Mouse (Mus musculus) adipocyte (in vitro differentiated cells): ENCODE data around the gene RPS10-NUDT3.

Source experiments
- DNase-seq: peaks from one replicate; pipeline ENCODE4 v3.0.0-alpha.2; 2016; ENCODE audit warnings: low spot score

RPS10-NUDT3 gene

DNA sequence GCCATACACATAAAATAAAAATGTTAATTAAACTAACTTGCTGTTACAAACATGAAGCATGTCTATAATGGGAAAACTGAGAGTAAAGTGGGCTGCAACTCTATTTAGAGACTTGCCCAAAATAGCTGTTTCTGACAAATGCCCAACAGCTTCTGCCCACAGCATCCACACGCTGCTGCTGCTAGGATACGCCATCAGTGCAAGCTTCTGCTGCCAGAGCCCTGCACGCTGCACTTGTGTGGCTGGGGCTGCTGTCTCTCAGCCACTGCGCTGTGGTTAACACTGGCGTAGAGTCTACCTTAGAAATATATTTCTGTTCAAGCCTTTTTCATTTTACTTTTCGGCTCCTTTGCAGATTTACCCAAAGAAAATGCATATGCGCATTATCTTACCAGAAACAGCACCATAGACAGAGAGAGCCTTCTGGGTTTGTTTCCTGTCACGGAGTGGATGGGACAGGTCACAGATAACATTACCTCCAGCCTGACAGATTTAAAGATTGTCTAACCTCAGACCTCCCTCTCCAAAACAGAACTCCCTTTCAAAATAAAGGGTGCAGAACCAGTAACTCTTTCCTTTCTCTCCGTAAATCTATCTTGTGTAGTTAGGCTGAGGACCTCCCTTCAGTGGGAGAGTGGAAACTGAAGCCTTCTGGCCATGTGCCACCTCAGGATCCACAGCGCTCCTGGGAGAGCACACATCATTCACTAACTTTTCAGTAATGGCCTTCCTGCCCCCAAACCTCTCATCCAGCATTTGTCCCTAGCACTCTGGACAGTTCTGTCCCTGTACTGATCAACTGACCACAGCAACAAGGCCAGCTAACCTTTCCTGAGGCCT, 24.1 kb downstream of the RPS10-NUDT3 start:
- DNase-seq, result no peak

DNA sequence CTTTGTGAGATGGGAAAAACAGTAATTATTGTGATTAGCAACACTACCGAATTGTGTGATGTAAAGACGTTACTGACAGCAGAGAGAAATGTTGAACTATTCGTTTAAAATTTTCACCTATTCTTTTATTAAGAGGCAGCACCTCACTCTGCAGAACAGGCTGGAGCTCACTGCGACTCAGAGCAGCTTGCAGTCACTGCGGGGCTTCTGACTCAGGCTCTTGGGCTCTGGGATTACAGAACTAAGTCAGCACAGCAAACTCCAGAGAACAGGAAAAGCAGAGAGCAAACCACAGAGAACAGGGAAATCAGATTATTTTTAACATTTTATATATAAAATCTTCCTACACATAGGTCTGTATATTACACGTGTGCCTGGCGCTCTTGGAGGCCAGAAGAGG, 25.4 kb downstream of the RPS10-NUDT3 start:
- DNase-seq, result no peak

DNA sequence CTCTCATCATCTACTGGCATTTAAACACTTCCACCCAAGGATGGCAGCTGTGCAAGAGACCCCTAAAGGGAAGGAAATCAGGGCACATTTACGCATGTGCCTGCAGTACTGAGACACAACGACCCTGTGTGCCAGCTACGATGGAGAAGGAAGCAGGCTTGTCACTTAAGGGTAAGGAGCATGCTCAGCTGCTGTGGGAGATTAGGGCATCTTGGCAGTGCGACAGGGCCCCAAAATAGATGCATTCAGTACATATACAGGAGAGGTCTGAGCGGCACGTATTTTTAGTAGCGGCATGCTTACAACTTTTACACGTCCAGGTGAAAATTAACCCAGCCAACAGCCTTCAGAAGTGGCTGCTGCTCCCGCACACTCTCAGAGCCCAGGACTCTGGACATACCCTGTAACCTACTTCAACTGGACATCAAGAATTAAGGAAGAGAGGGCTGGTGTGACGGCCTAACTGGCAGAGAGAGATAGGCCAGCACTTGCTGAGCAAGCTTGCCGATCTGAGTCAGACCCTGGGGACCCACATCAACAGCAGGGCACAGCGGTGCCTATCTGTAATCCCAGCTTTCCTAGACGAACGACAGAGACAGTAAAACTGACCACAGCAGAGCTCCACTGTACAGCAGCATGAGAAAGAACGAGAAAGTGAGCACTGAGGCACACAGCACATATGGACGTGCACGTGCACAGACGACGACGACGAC, 31.3 kb downstream of the RPS10-NUDT3 start:
- DNase-seq, result peak; percentile 14

DNA sequence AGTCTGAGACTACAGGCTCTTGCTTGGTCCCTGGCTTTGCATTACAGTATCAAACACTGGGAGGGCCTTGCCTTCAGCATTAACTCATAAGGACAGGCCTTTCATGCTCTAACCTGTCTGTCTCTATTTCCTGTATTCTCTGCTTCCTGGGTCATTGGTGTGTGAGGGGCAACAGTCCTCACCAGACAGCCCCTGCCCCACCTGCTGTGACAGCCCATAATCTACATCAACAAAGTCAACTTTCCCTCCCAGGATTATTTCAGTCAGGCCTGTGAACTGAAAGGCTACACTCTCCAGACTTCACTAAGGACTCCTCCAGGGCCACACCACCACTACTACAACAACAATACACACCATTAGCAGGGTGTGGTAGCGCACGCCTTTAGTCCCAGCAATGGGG, 32.0 kb downstream of the RPS10-NUDT3 start:
- DNase-seq, result no peak

DNA sequence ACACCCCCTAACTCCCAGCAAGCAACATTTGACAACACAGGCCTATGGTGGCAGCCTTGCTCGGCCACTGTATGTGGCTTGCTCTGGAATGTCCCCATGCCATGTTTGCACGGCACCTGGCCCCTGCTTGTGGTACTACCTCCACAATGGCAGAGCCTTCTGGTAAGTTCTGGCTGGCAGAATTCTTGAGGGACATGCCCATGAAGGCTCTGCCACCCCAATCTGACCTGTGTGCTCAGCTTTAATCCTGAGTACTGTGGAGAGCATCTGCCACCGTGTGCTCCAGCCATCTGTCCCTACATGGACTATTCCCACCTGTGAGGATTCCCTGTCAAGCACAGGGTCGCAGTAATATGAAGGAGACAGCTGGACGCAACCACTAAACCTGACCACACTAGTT, 34.2 kb downstream of the RPS10-NUDT3 start:
- DNase-seq, result no peak

DNA sequence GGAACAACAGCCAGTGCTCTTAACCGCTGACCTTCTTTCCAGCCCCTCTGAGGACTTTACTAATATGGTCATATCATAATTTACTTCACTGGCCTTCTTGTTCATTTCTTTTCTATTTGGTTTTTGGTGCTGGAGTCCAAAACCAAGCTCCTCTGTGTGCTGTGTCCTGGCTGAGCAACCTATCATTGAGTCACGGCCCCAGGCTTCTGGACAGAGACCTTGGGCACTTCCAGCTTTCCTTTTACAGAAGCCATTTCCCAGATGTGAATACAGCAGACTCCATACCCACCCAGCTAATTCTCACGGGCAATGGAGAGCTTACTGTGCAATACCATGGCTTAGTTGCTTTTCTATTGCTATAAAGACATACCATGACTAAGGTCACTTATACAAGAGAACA, 34.7 kb downstream of the RPS10-NUDT3 start:
- no peak for DNase-seq

DNA sequence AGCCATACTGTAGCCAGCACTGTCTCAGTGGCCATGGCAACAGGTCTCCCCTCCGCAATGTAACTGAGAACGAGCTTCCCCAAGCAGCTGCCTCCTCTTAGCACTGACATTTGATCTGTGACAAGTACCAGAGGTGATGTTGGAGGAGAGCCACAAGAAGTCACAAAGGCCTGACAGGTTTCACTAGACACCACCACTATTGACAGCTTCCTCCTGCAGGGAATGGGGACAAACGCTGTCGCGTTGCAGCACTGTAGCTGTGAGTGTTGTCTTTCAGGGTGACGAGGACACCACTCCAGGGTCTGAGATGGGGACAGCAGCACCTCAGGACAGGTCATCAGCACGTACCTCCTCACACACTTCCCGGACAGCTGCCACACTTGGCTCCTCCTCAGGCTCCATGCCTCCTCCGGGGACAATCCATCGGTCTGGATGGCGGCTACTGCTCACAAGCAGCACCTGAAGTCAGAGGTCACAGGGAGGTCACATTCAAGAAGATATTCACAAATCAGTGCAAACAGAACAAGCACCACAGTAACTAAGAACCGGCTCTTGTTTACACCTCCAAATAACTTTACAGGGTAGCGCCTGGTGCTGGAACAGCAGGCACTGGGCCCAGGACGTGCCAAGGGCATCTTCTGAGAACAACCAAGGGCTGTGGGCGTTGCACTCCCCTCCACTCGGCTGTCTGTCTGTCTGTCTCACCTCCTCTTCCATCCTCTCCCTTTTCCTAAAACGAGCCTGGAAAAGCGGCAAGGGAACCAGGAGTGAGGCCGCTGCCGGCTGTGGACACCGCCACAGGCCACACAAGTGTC, 38.4 kb downstream of the RPS10-NUDT3 start:
- no peak for DNase-seq

- peak; percentile 55 for DNase-seq
These were observed 39.2 kb downstream of the RPS10-NUDT3 start for GRCm38 (mm10) chr17:27595659-27596375.

DNA sequence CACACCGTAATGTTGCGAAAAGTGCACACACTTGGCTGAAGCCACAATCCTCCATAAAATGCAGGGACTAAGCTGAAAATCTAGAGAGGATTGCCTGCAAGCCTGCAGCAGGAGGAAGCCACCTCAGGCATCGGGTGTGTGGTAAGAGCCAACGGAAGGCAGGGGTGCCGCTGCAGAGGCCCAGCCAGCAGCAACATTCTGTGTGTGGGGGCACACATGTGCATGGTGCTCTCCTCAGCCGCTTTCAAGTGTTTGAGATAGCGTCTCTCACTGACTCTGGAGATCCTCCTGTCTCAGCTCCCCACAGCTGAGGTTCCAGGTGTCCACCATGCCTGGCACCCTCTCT, 42.5 kb downstream of the RPS10-NUDT3 start:
- no peak for DNase-seq

DNA sequence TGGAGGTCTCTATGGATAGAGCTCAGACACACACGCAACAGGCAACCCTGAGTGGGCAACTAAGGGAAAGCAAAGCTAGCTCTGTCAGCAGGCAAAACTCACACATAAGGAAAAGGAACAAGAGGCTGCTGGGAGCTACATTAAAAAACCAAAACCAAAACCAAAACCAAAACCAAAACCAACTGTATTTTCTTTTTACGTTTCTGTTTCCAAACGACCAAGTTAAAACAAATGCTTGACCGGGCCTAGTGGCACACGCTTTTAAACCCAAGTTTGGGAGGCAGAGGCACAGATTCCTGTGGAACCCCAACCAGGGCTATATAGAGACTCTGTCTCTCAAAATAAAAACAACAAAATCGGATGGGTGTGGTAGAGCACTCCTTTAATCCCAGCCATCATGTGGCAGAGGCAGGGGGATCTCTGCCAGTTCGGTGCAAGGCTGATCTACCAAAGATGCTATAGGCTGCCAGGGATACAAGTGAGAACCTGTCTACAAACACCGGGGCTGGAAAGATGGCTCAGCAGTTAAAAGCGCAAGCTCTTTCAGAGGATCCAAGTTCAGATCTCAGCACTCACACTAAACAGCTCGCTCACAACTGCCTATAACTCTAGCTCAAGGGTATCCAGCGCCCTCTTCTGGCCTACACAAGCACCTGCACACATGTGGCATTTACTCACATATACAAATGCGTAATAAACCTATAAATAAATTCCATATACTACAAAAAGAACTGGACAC, 43.0 kb downstream of the RPS10-NUDT3 start:
- DNase-seq, result no peak

DNA sequence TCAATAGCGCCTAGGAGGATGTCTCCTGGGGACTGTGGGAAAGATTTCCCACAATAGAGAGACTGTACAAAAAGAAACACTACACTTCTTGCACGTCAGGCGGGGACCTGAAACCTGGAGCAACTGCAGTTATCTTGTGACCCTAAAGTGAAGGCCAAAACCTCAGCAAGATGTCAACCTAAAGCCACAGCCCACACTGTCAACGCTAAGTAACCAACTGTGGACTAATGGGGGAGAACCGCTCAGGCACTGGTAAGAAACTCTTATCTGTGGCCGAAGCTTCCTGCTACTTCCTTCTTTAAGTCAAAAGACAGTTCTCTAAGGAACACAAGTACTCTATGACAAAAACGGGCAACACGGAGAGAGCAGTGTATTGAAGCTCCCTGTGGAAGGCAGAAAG, 46.8 kb downstream of the RPS10-NUDT3 start:
- DNase-seq, result no peak

- peak; percentile 76 for DNase-seq
These were observed 47.8 kb downstream of the RPS10-NUDT3 start for GRCm38 (mm10) chr17:27587252-27587651.

DNA sequence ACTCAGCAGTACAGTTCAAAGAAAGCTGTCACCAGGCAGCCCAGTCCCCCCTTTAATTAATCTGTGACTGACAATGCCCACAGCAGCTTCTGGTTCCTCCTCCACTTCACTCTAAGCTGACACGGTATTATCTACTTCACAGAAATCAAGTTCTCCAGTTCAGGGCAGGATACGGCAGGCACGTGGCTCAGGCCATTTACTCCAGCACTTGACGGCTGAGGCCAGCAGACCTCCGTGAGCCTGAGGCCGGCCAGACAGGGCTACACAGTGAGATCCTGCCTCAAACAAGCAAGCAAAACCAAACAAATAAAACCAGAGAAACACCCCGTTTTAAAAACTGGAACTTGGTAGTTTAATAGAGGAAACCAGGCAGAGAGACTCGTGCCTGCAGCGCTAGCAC, 48.4 kb downstream of the RPS10-NUDT3 start:
- no peak for DNase-seq

DNA sequence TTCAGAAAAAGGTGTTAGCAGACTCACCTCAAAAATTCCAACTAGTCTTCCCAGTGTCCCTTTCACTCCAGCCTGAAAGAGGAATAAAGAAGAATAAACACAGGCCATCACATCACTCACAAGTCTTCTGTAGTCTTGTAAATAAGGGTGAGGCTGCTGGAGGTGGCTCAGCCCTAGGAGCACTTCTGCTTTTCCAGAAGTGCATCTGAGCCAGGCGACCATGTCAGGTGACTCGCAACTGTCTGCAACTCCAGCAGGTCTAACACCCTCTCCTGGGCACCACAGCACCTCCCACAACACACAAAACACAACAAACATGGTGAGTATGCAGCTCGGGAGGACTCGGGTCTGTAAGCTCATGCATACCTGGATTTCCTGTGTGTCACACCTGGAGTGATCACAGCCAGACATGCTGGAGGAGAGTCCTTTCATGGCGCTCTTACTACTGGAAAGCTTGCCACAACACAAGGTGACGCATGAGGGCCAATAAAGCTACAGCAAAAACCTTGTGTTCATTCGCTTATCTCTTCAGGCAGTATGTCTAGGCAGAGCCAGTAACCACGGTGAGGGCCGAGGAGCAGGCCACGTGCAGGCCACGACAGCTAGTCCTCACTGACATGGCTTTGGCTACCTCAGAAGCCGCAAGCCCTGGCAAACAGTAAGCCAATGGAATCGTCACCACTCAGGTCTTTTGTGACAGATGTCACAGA, 51.7 kb downstream of the RPS10-NUDT3 start:
- no peak for DNase-seq

DNA sequence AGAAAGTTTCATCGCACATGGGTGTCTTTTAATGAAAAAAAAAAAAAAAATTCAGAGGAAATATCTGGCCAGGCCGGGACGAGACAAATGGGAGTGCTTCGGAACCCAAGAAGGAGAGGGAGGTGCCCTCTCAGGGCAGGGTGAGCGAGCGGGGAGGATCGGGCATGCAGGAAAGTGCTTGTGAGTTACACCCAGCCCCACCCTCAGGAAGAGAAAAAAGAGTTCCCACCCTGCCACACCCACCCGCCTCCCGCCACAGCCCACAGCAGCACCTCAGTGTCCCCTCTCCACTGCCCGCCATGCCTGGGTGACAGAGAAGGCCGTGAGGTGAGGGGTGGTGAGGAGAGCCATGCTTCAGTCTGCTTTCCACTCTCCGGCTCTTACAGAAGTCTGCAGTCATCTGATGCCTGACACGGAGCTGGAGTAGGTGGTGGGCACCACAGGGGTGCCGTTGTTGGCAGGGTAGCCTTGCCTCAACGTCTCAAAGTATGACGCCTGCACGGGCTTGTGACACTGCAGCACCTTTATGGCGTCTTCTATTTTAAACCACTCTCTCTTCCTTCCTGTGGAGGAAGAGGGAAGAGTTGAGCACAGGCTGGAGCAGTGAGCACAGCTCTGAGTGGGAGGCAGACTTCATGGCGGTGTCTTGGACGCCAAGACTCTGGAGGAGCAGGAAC, 54.5 kb downstream of the RPS10-NUDT3 start:
- no peak for DNase-seq

DNA sequence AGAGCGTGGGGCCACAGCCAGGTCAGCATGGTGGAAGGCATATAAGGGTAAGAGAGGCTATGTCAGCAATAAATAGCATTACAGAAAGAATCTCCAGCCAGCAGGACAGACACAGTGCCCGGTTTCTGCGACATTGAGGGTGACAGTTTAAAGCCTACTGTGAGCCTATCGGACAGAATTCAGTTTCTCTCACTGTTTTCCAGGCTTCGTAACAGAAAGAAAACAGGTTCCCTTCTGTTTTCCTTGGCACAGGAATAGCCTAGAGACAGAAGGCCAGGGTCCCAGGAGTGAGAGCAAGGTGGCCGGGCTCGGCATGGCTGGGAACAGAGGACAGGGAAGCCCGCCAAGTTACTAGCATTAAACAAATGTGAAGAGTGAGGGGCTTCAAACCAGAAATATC, 55.2 kb downstream of the RPS10-NUDT3 start:
- no peak for DNase-seq

- no peak for DNase-seq
These were observed 56.5 kb downstream of the RPS10-NUDT3 start for GRCm38 (mm10) chr17:27578487-27578886.

- DNase-seq, result no peak
These were observed 57.6 kb downstream of the RPS10-NUDT3 start for GRCm38 (mm10) chr17:27577468-27577867.

DNA sequence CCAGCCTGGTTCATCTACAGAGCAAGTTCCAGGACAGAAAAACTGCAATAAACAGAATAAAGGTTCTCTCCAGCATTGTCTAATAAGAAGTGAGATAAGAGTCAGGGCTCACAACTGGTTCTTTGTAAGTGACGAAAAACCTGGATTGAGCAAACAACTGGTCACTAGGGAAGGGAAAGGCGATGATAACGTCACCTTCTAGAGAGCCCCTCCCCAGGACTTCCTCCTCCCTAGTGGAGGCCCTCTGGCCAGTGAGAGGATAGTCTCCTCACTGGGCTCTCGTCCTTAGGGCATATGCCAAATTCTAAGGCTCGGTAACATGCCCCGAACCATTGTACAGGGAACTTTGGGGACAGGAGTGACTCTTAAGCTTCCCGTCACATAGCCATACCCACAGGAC, 59.0 kb downstream of the RPS10-NUDT3 start:
- DNase-seq, result no peak

DNA sequence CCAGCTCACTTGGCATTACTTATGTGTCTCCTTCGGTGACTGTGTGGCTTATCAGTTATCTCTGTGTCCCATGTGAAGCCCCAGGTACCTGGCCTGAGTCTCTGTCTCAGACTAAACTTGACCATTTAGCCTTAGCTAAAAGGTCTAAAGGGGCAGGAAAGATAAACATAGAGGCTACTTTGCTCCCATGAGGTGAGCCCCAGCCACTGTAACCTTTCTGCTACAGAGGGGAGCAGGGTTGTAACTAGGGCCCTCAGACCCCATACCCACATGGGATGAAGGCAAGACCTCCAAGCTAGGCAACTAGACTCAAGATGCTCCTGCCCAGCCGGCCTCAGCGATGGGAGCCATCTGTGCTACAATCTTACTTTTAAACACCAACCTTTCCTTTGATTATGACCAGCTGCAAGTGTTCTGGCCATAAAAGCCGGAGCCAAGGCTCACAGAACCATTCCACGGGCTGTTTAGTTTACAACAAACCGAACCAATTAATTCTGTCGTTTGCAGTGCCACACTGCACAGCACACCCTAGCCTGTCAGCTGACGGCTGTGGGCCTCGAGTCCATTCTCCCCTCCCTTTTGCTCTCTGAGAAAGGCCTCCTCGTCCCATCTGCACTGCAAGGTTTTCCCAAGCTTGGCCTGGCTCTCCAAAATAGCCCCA, 59.8 kb downstream of the RPS10-NUDT3 start:
- DNase-seq, result no peak
